Mouse (Mus musculus): ENCODE data around the gene AI467606.
"Not testable (repeated sequence)": the region's sequence is repeated elsewhere in the genome, so short reads cannot be mapped to it uniquely, and the experiment has no call there.

Gene AI467606

DNA sequence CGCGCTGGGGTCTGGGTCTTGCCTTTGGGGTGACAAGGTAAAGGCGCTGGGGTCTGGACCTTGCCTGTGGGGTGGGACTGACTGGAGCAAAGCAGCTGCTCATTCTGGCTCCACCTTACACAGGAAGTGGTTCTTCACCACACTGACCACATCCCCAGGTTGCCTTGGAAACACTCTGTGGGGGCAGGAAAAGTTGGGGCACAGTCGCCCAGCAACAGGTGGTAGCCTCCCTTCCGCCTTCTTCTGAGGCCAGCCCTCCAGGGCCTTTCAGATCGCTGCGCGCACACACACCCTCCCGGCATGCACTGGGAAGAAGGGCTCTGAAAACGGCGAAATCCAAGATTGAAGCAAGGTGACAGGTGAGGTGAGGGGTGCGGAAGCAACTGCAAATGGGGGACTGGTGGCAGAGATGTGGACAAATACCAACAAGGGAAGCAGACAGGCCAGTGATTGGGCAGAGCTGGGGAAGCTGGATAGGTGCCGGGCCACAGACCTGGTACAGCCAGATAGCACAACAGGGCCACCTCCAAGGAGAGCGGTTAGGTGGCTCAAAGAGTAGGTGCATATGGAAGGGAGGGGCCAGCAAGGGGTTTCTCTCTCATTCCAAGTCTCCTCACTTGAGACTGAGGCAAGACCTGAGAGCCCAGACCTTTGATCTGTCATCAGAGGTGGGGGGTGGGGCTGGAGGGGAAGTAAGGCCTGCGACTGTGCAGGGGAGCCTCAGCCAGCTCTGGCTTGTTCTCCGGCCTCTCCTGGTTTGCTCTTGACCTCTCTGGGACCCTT is at the start of gene AI467606:
TSS of gene AI467606 (plus strand) at position 246 of the 783 bp plus-strand sequence.
- DNase-seq (ENCODE audit: extremely low read depth, low read depth): peak; percentile 99

DNA sequence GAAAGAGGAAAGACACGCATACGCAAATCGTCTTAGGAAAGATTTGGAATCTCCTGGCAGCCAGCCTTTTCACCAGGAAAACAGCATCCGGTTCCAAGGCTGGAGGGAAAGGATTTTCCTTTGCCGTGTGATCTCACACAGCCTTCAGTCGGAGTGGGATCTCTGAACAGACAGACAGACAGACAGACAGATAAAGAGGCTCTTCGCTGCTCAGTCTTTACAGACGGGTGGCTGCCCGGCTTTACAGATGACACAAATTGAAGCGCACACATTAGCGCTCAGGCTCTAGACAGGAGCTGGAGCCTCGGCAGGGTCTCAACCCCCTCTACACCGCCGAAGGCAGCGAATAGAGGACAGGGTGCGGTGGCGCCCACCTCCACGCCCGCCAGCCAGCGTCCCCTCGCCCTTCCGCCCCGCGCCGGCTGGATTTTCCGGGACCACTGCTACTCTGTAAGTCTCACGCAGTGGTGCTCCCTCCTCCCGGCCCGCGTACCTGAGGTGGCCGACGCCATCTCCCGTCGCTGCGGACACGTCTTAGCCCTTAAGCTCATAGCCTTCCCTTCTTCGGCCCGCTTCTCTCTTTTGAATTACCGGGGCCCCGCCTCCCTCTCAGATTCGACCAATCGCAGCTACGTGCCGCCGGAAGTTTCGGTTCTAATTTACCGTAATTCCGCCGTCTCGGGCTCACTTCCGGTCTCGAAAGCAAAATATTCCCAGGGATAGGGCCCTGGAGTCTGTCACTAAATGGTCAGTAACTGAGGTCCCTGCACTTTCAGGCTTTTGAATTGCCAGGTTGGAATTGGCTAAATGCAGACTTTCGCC is 49.1 kb upstream of the AI467606 start, which contains the start of gene Kif22:
TSS of gene Kif22 (minus strand) at position 621 of the 822 bp plus-strand sequence.
- peak; percentile 76 for DNase-seq (ENCODE audit: extremely low read depth, low read depth)

DNA sequence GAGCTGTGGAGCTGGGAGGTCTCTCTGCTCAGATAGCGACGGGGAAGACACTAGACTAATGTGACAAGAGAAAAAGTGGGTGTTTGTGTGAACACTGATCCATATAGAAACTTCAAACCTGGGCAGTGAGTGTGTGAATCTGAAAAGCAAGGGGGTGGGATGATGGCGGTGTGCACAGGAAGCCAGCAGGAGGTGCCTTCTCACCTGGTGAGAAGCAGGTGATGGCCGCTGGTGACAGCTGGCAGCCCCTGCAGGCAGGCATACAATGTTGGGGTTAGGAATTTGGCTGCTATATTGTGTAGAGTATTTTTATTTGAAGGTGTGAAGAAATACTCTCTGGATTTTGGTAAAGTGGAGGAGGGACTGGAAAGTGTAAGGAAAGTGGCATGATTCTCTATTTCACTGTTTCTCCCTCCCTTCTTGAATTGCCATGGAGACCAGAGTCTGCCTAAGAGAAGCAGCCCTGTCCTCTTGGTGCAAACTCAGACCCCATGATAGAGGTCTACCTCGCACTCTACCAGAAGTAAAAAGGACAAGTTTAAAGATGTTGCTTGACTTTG is 36.1 kb upstream of the AI467606 start:
- DNase-seq (ENCODE audit: extremely low read depth, low read depth): no peak

DNA sequence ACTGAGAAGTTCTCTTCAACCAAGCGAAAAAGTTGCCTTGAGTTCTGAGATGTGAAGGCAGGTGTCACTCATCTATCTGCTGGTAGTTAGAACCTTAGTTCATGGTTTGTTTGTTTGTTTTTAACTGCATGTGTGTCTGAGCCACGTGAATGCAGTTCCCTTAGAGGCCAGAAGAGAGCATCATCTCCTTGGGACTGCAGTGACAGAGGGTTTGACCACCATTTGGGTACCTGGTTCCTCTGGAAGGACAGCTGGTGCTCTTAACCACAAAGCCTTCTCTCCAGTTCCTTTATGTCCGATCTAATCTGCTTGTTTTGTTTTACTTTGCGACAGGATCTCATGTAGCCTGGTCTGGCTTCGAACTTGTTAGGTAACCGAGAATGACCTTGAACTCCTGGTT is 25.6 kb upstream of the AI467606 start:
- no peak for DNase-seq (ENCODE audit: extremely low read depth, low read depth)

DNA sequence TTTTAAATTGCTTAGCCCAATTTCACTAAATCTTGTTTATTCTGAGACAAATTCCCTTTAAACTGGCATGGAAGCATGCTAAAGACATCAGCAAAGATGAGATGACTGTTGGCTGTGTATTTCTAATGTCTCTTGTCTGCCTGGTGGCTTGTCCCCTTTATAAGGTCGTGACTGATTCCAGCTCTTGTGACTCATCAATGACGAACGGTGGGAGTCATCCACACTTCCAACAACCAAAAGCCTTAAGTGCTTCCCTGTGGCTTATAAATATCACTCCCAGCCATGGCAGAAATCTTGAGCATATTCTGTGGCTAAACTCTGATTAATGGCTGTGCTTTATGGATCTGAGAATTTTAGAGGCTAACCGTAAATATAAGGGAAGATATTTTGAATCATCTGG is 24.8 kb upstream of the AI467606 start:
- no peak for DNase-seq (ENCODE audit: extremely low read depth, low read depth)

DNA sequence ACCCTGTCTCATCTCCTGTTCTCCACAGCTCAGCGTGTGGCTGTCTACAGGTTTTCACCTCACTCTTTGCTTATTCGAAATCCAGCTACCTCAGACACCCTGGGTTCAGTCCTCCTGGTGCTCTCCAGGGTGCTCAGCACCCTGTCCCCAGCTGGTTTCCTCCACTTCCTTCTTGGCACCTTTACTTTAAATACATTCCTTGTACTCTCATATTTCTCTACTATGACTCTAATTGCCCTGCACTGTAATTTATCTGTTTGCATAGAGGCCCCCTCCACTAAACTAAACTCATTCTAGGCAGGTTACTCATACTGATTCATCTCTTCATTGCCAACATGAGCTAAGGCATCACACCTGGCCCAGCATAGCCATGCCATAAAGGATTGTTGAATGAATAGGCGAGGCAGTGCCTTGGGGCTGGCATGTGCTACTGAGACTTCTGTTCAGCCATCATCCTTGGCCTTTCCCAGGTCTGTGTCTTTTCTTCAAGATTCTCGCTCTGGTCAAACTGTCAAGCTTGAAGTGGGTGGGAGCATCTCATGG is 20.2 kb upstream of the AI467606 start:
- no peak for DNase-seq (ENCODE audit: extremely low read depth, low read depth)

DNA sequence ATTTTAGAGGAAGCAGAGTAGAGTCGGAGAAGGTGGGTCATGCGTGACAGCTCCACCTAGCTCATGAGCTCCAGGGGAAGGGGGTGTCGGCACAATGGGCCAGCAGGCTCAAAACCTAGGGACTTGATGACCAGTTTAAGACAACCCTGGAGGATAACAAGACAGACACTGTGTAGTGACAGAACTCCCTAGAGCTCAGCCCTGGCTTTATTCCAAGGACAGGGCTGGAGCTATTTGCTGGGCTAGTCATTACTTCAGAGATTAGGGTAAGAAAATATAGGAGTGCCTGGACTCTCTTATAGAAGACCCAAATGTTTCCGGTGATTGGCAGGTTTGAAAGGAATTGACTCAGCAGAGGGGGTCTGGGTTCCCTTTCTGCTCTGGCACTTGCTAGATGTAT is 17.9 kb upstream of the AI467606 start:
- no peak for DNase-seq (ENCODE audit: extremely low read depth, low read depth)

DNA sequence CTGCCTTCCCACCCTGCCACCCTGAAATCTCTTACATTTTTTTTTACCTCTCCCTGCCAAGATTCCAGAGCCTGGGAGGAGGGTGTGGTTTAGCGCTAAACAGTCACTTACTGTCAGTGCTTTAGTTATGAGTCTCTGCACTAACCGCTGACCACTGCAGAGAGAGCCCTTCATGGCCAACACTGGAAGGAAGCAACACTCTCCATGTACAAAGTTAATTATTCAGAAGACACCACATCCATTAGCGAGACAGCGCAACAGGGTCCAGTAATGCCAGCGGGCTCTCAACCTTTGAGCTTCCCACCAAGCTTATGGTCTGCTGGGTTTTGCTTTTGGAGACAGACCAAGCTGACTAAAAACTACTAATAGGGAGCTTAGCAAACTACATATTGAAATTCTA is 15.0 kb upstream of the AI467606 start:
- DNase-seq (ENCODE audit: extremely low read depth, low read depth): no peak

DNA sequence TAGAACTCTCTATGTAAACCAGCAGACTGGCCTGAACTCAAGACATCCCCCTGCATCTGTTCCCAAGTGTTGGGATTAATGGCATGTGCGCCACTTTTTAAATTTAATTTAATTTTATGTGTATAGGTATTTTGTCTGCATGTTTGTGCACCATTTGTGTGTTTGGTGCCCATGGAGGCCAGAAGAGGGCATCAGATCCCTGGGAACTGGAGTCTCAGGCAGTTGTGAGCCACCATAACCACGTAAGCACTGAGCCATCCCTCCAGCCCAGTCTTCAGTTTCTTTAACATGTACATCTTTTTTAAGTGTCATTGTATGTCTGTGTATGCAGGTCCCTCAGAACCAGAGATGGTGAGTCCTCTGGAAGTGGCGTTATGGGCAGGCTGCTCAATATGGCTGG is 13.5 kb upstream of the AI467606 start:
- DNase-seq (ENCODE audit: extremely low read depth, low read depth): no peak

DNA sequence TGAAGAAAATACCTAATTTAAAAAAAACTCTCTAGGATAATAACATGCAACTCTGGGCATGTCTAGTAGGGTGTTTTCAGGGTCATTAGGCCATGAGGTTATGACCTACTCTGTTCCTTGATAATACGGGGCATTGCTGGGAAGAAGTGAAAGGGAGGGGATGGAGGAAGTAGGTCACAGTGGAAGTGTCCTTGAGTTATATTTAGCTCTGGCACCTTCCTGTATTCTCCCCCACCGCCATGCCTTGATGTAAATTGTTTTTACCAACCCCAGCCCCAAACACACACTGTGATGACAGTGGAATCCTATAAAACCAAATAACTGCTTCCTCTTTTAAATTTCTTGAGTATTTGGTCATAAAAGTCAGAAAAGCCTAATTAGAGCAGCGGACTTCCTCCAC is 11.1 kb upstream of the AI467606 start:
- DNase-seq (ENCODE audit: extremely low read depth, low read depth): no peak

DNA sequence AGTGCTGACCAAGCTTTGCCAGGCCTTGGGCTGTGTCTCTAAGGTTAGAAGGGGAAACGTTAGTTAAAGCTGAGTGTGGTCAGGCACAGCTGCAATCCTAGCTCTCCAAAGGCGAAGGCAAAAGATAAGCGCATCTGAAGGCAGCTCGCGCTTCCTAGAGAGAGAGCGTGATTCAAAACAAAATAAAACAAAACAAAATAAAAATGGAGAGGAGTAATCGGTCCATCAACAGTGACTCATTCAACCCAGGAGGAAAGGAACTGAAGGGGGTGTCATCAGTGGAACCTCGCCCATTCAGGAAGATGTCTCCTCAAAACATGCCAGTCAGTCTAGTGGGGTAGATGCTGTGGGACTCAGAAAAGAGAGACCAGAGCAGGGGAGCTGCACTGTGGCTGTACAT is 8.9 kb upstream of the AI467606 start:
- DNase-seq (ENCODE audit: extremely low read depth, low read depth): no peak

DNA sequence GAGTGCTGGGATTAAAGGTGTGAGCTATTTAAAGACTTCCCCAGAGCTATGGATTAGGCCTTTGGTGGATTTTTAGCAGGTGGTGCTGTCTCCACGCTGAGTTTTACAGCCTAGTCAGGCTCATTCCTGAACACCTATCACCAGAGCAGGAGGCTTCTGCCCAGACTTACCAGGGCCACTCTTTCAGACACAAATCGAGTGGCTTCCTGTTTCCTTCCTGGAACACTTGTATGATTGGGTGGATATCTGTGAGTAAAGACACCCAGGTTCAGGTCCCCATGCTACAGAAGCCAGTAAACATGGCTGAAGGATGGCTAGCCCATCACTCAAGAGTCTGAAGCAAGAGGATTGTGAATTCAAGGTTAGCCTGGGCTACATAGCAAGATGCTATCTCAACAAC is 8.2 kb upstream of the AI467606 start:
- no peak for DNase-seq (ENCODE audit: extremely low read depth, low read depth)

DNA sequence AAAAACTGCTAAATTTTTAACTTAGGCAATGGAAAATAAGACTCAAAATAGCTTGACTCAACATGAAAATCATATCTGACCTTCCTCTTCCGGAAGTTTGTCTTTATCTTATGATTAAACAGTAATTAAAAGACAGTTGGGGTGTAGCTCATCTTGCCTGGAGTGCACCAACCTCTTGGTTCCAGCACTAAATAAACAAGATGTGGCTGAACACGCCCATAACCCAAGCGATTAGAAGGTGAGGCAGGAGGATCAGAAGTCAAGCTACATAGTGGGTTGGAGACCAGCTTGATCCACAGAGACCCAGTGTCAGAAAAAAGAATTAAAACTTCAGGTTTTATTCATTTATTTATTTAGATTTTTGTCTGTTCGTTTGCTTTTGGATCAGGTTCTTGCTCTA is 7.5 kb upstream of the AI467606 start:
- DNase-seq (ENCODE audit: extremely low read depth, low read depth): peak; percentile 84

DNA sequence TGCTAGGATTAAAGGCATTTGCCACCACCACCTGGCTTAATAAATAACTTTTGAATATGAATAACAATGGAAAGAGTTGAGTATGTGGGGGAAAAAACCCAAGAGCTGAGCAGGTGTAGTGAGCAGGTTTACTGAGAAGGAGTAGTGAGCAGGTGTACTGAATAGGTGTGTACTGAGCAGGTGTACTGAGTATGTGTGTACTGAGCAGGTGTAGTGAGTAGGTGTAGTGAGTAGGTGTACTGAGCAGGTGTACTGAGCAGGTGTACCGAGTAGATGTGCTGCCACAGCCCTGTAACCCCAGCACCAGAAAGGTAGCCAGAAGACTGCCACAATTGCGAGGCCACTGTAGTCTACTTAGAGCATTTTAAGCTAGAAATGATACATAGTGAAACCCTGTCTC is 6.4 kb upstream of the AI467606 start:
- no peak for DNase-seq (ENCODE audit: extremely low read depth, low read depth)

DNA sequence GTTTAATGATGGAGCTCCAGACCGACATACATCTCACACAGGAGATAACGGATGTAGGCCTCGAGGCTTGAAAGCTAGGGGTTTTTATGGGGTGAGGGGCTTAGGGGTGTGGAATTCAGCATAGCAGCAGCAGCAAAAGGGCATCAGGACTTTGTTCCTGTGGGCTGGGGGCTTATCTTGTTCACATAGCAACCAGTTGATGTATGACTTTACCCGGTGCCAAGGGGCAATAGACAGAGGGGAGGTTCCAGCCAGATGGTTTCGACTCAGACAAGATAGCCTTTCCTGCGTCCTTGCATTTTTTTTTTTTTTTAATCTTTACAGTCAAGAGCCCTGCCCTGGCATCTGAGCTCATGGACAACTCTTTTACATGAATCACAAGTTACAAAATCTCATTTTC is 5.4 kb upstream of the AI467606 start:
- not testable (repeated sequence) for DNase-seq (ENCODE audit: extremely low read depth, low read depth)

DNA sequence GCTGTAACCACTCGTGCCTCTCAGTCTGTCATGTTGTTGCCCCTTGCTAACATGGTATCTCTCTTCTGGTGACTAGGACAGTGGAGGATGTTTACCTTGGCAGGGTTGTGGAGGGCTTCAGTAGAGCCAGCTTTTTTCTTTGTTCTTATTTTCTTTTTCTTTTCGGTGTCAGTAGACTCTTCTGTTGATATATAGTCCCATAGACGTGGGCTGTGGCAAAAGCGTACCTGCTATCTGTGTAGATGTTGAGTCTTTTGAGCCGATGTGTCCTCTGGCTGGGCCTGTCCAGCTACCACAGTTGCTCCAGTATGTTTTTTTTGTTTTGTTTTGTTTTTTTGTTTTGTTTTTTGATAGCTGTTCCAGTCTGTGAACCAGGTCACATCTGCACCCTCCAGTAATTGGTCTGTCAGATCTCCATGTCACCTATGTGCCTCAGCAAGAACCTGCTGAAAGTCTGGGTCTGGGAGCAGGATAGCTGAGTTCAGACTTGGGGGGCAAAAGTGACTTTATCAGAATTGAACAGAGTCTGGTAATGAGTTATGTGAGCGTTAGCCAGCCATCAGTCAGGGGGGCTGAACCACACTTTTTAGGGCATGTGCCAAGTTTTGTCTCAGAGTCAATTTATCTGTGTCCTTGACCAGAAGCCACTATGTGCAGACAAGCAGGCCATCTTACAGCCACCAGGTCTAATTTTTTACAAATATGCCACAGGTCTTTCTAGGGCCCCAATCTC is 3.7 kb upstream of the AI467606 start, which contains the start of gene Zg16:
TSS of gene Zg16 (minus strand) at position 51 of the 733 bp plus-strand sequence.
- DNase-seq (ENCODE audit: extremely low read depth, low read depth): not testable (repeated sequence)

DNA sequence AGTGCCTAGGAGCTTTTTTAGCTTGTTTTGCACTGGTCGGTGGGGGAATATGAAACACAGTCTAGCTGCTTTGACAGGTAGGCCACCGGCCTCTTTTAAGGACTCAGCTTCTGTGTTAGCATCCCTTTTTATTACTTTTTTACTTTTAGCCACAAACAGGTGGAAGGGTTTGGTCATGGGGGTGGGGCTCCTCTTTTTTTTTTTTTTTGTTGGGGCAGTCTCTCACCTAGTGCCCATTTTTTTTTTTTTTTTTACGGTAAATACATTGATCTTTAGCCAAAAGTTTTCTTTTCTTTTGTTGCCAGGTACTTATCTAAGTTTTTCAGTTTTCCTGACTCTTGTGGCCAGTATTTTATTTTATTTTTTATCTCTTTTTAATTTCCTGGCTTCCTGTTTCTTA is 3.1 kb upstream of the AI467606 start:
- DNase-seq (ENCODE audit: extremely low read depth, low read depth): no peak

DNA sequence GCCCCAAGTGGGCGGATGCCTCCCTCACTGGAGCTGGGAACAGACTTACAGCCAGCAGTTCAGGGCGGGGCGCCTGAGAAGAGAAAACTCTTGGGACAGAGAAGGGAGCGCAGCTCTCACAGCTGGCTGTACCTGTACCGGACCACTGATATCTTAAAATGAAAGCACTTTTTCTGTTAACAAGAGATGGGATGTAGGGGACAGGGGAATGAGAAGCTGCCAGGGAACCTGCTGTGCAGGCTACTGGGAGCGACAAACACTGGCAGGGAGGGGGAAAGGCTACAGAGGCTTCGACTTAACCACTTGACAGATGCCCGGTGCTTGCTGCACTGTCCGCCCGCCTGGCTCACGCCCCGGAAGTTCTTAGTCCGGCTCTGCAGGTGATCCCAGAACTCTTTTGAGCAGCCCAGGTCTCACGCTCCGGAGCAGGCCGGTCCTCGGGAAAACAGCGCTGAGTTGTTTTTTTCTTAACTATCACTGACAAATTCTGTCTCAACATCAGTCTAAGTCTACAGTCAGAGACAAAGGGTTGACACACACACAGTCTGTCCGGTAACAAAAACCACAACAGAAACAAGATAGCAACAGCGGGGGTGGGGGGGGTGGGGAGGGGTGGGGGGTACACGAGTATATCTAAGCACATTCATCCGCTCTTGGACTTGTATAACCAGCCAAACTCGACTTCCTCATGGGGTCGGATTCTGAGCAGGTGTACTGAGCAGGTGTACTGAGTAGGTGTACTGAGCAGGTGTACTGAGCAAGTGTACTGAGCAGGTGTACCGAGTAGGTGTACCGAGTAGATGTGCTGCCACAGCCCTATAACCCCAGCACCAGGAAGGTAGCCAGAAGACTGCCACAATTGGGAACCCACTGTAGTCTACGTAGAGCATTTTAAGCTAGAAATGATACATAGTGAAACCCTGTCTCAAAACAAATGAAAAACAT is 2.0 kb upstream of the AI467606 start:
- no peak for DNase-seq (ENCODE audit: extremely low read depth, low read depth)

DNA sequence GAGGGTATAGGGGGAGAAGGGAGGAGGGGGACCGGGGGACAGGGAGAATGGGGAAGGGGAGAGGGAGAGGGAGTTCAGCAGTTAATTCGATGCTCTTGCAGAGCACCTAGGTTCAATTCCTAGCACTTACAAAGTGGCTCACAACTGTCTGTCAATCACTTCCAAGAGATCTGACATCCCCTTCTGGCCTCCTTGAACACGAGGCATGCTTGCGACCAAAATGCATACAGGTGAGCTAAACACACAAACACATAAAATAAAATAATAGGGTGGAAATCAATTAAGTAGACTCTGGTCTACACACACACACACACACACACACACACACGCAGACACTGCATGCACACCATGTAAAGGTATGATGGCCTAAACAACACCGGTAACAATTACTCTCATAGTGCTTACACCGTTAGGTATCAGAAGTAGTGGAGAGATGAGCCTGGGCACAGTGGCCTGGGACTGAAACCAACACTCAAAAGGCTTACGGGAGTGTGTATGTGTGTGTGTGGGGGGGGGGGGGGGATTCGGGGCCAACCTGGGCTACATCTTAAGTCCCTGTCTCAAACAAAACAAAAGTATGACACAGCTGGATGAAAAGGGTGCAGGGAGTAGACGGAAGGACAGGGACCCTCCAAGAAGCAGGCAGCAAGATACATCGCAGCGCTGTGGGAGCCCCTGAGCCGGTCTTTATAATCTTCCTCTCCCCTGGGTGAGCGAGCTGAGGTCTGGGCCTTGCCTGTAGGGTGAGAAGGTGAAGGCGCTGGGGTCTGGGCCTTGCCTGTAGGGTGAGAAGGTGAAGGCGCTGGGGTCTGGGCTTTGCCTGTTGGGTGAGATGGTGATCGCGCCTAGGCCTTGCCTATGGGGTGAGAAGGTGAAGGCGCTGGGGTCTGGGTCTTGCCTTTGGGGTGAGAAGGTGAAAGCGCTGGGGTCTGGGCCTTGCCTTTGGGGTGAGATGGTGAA is 725 bp upstream of the AI467606 start:
- DNase-seq (ENCODE audit: extremely low read depth, low read depth): no peak
